Comparison of ENCODE assay signal across 16 mouse cellular contexts in the genomic region with DNA sequence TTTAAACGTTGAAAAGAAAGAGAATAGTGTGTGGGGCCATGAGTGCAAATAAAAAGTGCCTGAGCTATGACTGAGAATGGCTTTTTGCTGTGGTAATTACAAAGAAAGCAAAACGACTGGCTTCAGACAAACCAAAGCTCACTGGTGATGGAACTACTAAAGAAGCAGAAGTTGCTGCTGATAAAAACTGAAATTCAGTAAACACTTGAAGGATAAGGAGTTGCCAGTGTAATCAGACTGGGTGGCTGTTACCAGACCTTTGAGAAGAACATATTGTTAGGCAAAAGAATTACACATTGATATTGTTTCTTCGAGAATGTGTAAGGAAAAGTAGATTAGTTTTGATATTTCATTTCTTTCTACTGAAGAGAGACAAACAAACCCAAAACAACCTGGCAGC.
"Had no signal": no experiment of that assay in that cellular context is flagged by ENCODE, and none has a peak within 500 bp of the region (broad histone marks: within the 10 kb centered on the region; RNA-seq: fewer than 3 reads in every experiment).

No protein-coding gene starts in this region.

- H3K4me1 ChIP-seq: neural tube, embryonic 13.5 days; neural tube, embryonic 15.5 days; stomach, embryonic 15.5 days had no signal

- H3K9me3 ChIP-seq: neural tube, embryonic 13.5 days; neural tube, embryonic 15.5 days; stomach, embryonic 15.5 days had no signal

- H3K9ac ChIP-seq: neural tube, embryonic 13.5 days; neural tube, embryonic 15.5 days; stomach, embryonic 15.5 days had no signal

- DNase-seq: retina, postnatal 1 day; right cerebral cortex, adult 18-20 months; right cerebral cortex, postnatal 14 days; right cerebral cortex, postnatal 25 days; right cerebral cortex, postnatal 4 days; spleen, adult 18-20 months; thymus, adult 18-20 months; thymus, adult 2 months; thymus, postnatal 14 days; thymus, postnatal 25 days; thymus, postnatal 36 days; thymus, postnatal 4 days had no signal

- H3K4me3 ChIP-seq: neural tube, embryonic 13.5 days; neural tube, embryonic 15.5 days; stomach, embryonic 15.5 days had no signal

- H3K27ac ChIP-seq: neural tube, embryonic 13.5 days; neural tube, embryonic 15.5 days; stomach, embryonic 15.5 days; stomach, postnatal 0 days had no signal

- H3K27me3 ChIP-seq: neural tube, embryonic 13.5 days; neural tube, embryonic 15.5 days; stomach, embryonic 15.5 days had no signal

- H3K36me3 ChIP-seq: neural tube, embryonic 13.5 days; neural tube, embryonic 15.5 days; stomach, embryonic 15.5 days had no signal
